Mouse (Mus musculus) small intestine, adult 2 months (tissue): ENCODE results near the gene Traf2. TPM values are rescaled to one million over a fixed set of nuclear protein-coding genes. Genes with fewer than 3 reads are reported as not detected.

Experiments used
- H3K27ac ChIP-seq: fragments of 200-500 bp; 2 replicates; pipeline ENCODE4 v1.5.1; 2012; ENCODE audit warnings: low read depth, low read length, control low read depth, inconsistent platforms; ENCODE audit not compliant: insufficient read depth
- H3K27me3 ChIP-seq: fragments of 200-500 bp; 2 replicates; pipeline ENCODE4 v1.6.1; 2012; ENCODE audit warnings: mild to moderate bottlenecking, moderate library complexity, low read length, inconsistent platforms; ENCODE audit not compliant: control insufficient read depth, insufficient read depth
- H3K36me3 ChIP-seq: fragments of 200-500 bp; 2 replicates; pipeline ENCODE4 v1.6.1; 2012; ENCODE audit warnings: mild to moderate bottlenecking, low read length, control low read depth, inconsistent platforms; ENCODE audit not compliant: control insufficient read depth, insufficient read depth
- H3K4me1 ChIP-seq: fragments of 200-500 bp; 2 replicates; pipeline ENCODE4 v1.6.1; 2012; ENCODE audit warnings: low read length, inconsistent platforms, mixed read lengths; ENCODE audit not compliant: control insufficient read depth, insufficient read depth, insufficient read length
- H3K4me3 ChIP-seq: fragments of 200-500 bp; 2 replicates; pipeline ENCODE4 v1.5.1; 2012; ENCODE audit warnings: low read depth, mild to moderate bottlenecking, control low read depth, inconsistent platforms, low read length, moderate library complexity
- CTCF ChIP-seq: fragments of 200-500 bp; IDR thresholded peaks from 2 replicates; pipeline ENCODE4 v1.5.1; 2012; ENCODE audit warnings: low read depth, mild to moderate bottlenecking, control low read depth, inconsistent platforms, low read length, moderate library complexity, mixed read lengths; ENCODE audit not compliant: insufficient replicate concordance, insufficient read length; ENCODE audit errors: extremely low read depth
- POLR2A ChIP-seq: fragments of 200-500 bp; IDR thresholded peaks from 2 replicates; pipeline ENCODE4 v1.6.1; 2012; ENCODE audit warnings: low read depth, mild to moderate bottlenecking, control low read depth, inconsistent platforms, low read length, moderate library complexity
- WGBS: fragments of 180-500 bp; shearing (Covaris S2); methylation state at CpG from one replicate; pipeline ENCODE4 v1.1.7; 2018; 5-methylcytosine and 5-hydroxymethylcytosine counted together
- polyA plus RNA-seq: library from polyadenylated mRNA; depleted of rRNA; stranded (reverse); fragments of >200 nt; gene quantifications from 2 replicates; pipeline ENCODE4 v1.2.3, GENCODE M21; 2012

Gene Traf2
- polyA plus RNA-seq, 1 experiment: 13.7 TPM

GRCm38 (mm10) chr2:25534866-25535182 lies 11.9 kb downstream of the Traf2 start:
- TF ChIP-seq CTCF: no peak
- TF ChIP-seq POLR2A: no peak
- 91% methylated on average over 2 of the region's 2 CpGs for WGBS
- peaks cover 40% of the 10 kb centered on the region for H3K36me3 ChIP-seq
- H3K27me3 ChIP-seq: no peaks in the 10 kb centered on the region
- H3K4me1 ChIP-seq: peaks cover 10% of the 10 kb centered on the region
- no peak overlapping the region for H3K4me3 ChIP-seq
- H3K27ac ChIP-seq: peak overlapping the region; percentile 79

- Histone ChIP-seq H3K4me3 (no peak overlapping the region), H3K4me1 (peaks cover 10% of the 10 kb centered on the region), H3K27me3 (no peaks in the 10 kb centered on the region), H3K27ac (peak overlapping the region; percentile 79), H3K36me3 (peaks cover 40% of the 10 kb centered on the region)
- TF ChIP-seq CTCF (no peak), POLR2A (peak; percentile 33; the same call in 1 of the 2 replicates)
- WGBS: 51% methylated on average over 3 of the region's 3 CpGs
These were observed 12.4 kb downstream of the Traf2 start for GRCm38 (mm10) chr2:25534178-25534865.

- Histone ChIP-seq H3K27ac (peak overlapping the region; percentile 79), H3K4me1 (peaks cover 10% of the 10 kb centered on the region), H3K4me3 (no peak overlapping the region), H3K36me3 (peaks cover 44% of the 10 kb centered on the region), H3K27me3 (no peaks in the 10 kb centered on the region)
- TF ChIP-seq CTCF: no peak
- TF ChIP-seq POLR2A: no peak
- WGBS: 67% methylated on average over 2 of the region's 2 CpGs
These were observed 13.0 kb downstream of the Traf2 start for GRCm38 (mm10) chr2:25533707-25534106.

GRCm38 (mm10) chr2:25526510-25527302 lies 20.0 kb downstream of the Traf2 start:
- 84% methylated on average over 9 of the region's 9 CpGs for WGBS
- Histone ChIP-seq H3K27me3 (no peaks in the 10 kb centered on the region), H3K4me3 (no peak overlapping the region), H3K27ac (no peak overlapping the region), H3K36me3 (peaks cover 71% of the 10 kb centered on the region), H3K4me1 (no peaks in the 10 kb centered on the region)
- no peak for TF ChIP-seq CTCF
- no peak for TF ChIP-seq POLR2A

GRCm38 (mm10) chr2:25509912-25510311 lies 36.8 kb downstream of the Traf2 start:
- peaks cover 5% of the 10 kb centered on the region; the same call in 1 of the 2 replicates for H3K36me3 ChIP-seq
- H3K27me3 ChIP-seq: no peaks in the 10 kb centered on the region
- TF ChIP-seq POLR2A (no peak), CTCF (peak; percentile 36; the same call in 1 of the 2 replicates)
- 78% methylated on average over 3 of the region's 3 CpGs for WGBS
- H3K4me3 ChIP-seq: no peak overlapping the region
- H3K4me1 ChIP-seq: peaks cover 2% of the 10 kb centered on the region; the same call in 1 of the 2 replicates
- no peak overlapping the region for H3K27ac ChIP-seq

GRCm38 (mm10) chr2:25506964-25507363 lies 39.8 kb downstream of the Traf2 start:
- 45% methylated on average over 5 of the region's 5 CpGs for WGBS
- Histone ChIP-seq H3K4me3 (no peak overlapping the region), H3K4me1 (peaks cover 12% of the 10 kb centered on the region), H3K27me3 (no peaks in the 10 kb centered on the region), H3K36me3 (peaks cover 19% of the 10 kb centered on the region), H3K27ac (no peak overlapping the region)
- peak; percentile 18; the same call in 1 of the 2 replicates for TF ChIP-seq CTCF
- TF ChIP-seq POLR2A: no peak

GRCm38 (mm10) chr2:25505860-25506259 lies 40.9 kb downstream of the Traf2 start:
- H3K4me3 ChIP-seq: no peak overlapping the region
- 96% methylated on average over 4 of the region's 4 CpGs for WGBS
- peaks cover 19% of the 10 kb centered on the region for H3K36me3 ChIP-seq
- TF ChIP-seq CTCF (no peak), POLR2A (no peak)
- H3K4me1 ChIP-seq: peaks cover 17% of the 10 kb centered on the region
- no peaks in the 10 kb centered on the region for H3K27me3 ChIP-seq
- no peak overlapping the region for H3K27ac ChIP-seq
